Mouse (Mus musculus): ENCODE data around the gene 1700080E11Rik.

GRCm38 (mm10) chr9:105139204-105139603 is 5.7 kb downstream of the 1700080E11Rik start:
- no peak for TF ChIP-seq EP300 (IDR thresholded peaks at IDR 0.05; ENCODE audit: insufficient read depth, low read depth, low read length)
- TF ChIP-seq CTCF (IDR thresholded peaks at IDR 0.05) = no peak
